Mouse (Mus musculus): ENCODE results near the gene Nhs. TPM values are rescaled to one million over a fixed set of nuclear protein-coding genes. Genes with fewer than 3 reads are reported as not detected.

Gene Nhs
- total and polyA plus RNA-seq, 2 experiments from 2014 or later: 0.26 to 0.34 TPM

DNA sequence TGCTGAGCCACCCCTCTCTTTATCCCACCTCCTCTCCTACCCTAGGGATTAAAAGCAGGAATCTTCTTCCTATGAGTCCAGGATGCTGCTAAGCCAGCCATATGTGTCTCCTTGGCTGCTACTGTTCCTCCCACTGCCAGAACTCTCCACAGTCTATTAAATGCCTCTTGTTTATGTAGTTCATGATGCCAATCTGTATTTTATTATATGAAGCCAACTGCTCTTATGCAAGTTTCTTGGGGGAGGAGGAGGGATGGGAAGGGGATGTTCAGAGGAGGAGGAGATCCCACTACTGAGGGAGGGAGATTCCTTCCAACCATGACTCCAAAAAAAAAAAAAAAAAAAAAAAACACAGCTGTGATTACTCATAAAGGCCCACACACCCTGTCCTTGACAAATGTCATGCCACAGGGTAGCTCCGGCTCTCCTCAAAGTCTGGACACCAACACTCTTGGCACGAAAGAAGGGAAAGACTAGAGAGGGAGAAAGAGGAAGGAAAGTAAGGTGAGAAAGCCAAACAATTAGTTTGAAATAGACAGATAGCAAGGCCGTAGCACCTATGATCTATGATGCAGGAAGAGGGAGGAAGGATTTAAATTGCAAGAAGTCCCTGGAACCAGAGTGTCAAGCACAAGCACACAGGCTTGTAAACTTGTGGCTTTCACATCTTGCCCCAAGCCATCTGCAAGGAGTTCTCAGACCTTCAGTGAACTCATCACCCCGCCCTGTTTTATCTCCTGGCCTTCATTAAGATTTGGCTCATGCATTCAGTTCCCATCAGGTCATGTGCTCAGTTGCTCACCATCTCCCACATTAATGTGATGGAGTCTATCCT is 74.3 kb downstream of the Nhs start:
- 73% methylated on average over 4 of the region's 4 CpGs for WGBS
- ATAC-seq (ENCODE audit: insufficient read depth, low read depth): no peak

DNA sequence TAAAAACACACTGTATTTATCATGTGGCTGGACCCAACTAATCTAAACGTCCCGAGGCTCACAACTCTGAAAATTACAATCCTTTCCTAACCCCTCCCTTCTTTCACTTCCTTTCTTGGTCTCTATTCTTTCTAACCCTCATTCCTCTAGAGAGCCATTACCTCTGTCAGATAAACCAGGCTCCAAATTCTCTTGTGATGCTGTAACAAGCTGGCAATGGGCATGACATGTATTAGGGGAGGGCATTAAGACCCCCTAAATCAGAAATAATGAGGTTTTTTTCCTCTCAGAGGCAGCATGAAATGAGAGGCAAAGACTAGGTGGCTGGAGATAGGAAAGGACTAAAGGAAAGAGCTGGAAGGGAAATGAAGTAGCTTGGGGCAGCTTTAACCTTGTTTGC is 96.4 kb downstream of the Nhs start:
- Histone ChIP-seq H3K27me3 (ENCODE audit: control insufficient read depth, insufficient read depth, low read length) (no peaks in the 10 kb centered on the region; the same call in 1 of the 2 replicates), H3K4me3 (ENCODE audit: low read depth, low read length) (no peak overlapping the region), H3K9me3 (replicated peaks; ENCODE audit: control insufficient read depth, low read length) (no peaks in the 10 kb centered on the region), H3K36me3 (replicated peaks; ENCODE audit: control insufficient read depth, insufficient read depth, low read length) (no peaks in the 10 kb centered on the region), H3K9ac (replicated peaks; ENCODE audit: low read depth, low read length) (no peak overlapping the region), H3K27ac (ENCODE audit: low read depth) (no peak overlapping the region), H3K4me1 (ENCODE audit: control insufficient read depth, insufficient read depth) (no peaks in the 10 kb centered on the region), H3K4me2 (ENCODE audit: low read depth, low read length) (no peak overlapping the region)
- ATAC-seq (ENCODE audit: insufficient read depth, low read depth): no peak
- no peak for DNase-seq (ENCODE audit: low spot score)
- no peak for TF ChIP-seq CTCF (IDR thresholded peaks at IDR 0.05; ENCODE audit: low read depth)
- TF ChIP-seq EP300 (IDR thresholded peaks at IDR 0.05; ENCODE audit: low read depth): no peak
- WGBS: 13% methylated on average over 2 of the region's 2 CpGs

More for the DNA sequence above, 74.3 kb downstream of the Nhs start:
- no peak overlapping the region for H3K9ac ChIP-seq (replicated peaks; ENCODE audit: low read depth, low read length)
- no peaks in the 10 kb centered on the region for H3K27me3 ChIP-seq (ENCODE audit: control insufficient read depth, insufficient read depth, low read length)
- no peak overlapping the region for H3K4me2 ChIP-seq (ENCODE audit: low read depth, low read length)
- H3K4me3 ChIP-seq (ENCODE audit: low read depth, low read length): no peak overlapping the region
- no peak for DNase-seq (ENCODE audit: low spot score)
- TF ChIP-seq CTCF (IDR thresholded peaks at IDR 0.05; ENCODE audit: low read depth): no peak
- no peak for TF ChIP-seq EP300 (IDR thresholded peaks at IDR 0.05; ENCODE audit: low read depth)
- no peaks in the 10 kb centered on the region for H3K36me3 ChIP-seq (replicated peaks; ENCODE audit: control insufficient read depth, insufficient read depth, low read length)
- no peak overlapping the region for H3K27ac ChIP-seq (ENCODE audit: low read depth)
- H3K9me3 ChIP-seq (replicated peaks; ENCODE audit: control insufficient read depth, low read length): no peaks in the 10 kb centered on the region
- H3K4me1 ChIP-seq (ENCODE audit: control insufficient read depth, insufficient read depth): no peaks in the 10 kb centered on the region

- Histone ChIP-seq H3K4me1 (ENCODE audit: control insufficient read depth, insufficient read depth) (no peaks in the 10 kb centered on the region), H3K27ac (ENCODE audit: low read depth) (no peak overlapping the region), H3K9me3 (replicated peaks; ENCODE audit: control insufficient read depth, low read length) (no peaks in the 10 kb centered on the region), H3K27me3 (ENCODE audit: control insufficient read depth, insufficient read depth, low read length) (no peaks in the 10 kb centered on the region), H3K36me3 (replicated peaks; ENCODE audit: control insufficient read depth, insufficient read depth, low read length) (no peaks in the 10 kb centered on the region), H3K4me3 (ENCODE audit: low read depth, low read length) (no peak overlapping the region), H3K9ac (replicated peaks; ENCODE audit: low read depth, low read length) (no peak overlapping the region), H3K4me2 (ENCODE audit: low read depth, low read length) (no peak overlapping the region)
- ATAC-seq (ENCODE audit: insufficient read depth, low read depth) (no peak), DNase-seq (ENCODE audit: low spot score) (no peak)
- TF ChIP-seq CTCF (IDR thresholded peaks at IDR 0.05; ENCODE audit: low read depth) (no peak), EP300 (IDR thresholded peaks at IDR 0.05; ENCODE audit: low read depth) (no peak)
- 74% methylated on average over 2 of the region's 2 CpGs for WGBS
These were observed 103.9 kb downstream of the Nhs start for GRCm38 (mm10) chrX:162055635-162056034.

DNA sequence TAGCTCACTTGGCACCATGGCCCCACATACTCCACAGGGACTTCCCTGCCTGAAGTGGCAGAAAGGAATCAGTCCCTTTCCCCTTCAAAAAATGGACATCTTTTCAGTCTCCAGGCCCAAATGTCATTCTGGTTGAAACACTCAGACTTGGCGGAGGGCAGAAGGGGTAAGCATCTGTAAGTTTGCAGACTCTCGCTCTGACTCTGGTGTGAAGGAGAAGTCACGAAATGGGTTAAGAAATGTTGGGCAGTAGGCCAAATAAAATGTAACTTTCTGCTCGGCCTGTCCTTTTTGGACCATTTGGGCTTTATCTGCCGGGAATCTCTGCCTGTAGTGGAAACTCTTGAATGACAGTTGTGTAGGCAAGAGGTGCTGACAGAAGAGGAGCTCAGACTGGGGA is 106.0 kb downstream of the Nhs start:
- H3K4me3 ChIP-seq (ENCODE audit: low read depth, low read length): no peak overlapping the region
- H3K9ac ChIP-seq (replicated peaks; ENCODE audit: low read depth, low read length): no peak overlapping the region
- no peaks in the 10 kb centered on the region for H3K27me3 ChIP-seq (ENCODE audit: control insufficient read depth, insufficient read depth, low read length)
- no peak for ATAC-seq (ENCODE audit: insufficient read depth, low read depth)
- H3K9me3 ChIP-seq (replicated peaks; ENCODE audit: control insufficient read depth, low read length): no peaks in the 10 kb centered on the region
- TF ChIP-seq EP300 (IDR thresholded peaks at IDR 0.05; ENCODE audit: low read depth): no peak
- TF ChIP-seq CTCF (IDR thresholded peaks at IDR 0.05; ENCODE audit: low read depth): no peak
- no peak overlapping the region for H3K4me2 ChIP-seq (ENCODE audit: low read depth, low read length)
- H3K4me1 ChIP-seq (ENCODE audit: control insufficient read depth, insufficient read depth): no peaks in the 10 kb centered on the region
- 54% methylated on average over 5 of the region's 5 CpGs for WGBS
- H3K27ac ChIP-seq (ENCODE audit: low read depth): no peak overlapping the region
- H3K36me3 ChIP-seq (replicated peaks; ENCODE audit: control insufficient read depth, insufficient read depth, low read length): no peaks in the 10 kb centered on the region
- DNase-seq (ENCODE audit: low spot score): no peak

DNA sequence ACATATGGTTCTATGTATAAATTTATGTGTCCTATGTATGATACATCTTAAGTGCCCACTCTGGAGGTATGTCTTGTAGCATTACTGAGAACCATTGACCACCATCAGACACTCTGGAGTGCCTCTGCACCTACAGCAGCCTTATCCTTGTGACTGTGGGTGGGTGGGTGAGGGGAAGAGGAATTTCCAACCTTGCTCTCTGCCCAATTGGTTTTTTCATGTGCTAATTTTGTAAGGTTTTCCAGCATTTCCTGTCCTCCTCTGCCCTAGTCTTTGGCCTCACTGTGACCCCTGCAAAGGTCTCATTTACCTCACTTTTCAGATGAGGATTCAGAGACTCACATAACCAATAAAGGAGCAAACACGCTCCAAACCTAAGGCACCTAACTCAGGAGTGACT is 107.0 kb downstream of the Nhs start:
- no peak for ATAC-seq (ENCODE audit: insufficient read depth, low read depth)
- Histone ChIP-seq H3K27ac (ENCODE audit: low read depth) (no peak overlapping the region), H3K4me2 (ENCODE audit: low read depth, low read length) (no peak overlapping the region), H3K27me3 (ENCODE audit: control insufficient read depth, insufficient read depth, low read length) (no peaks in the 10 kb centered on the region), H3K4me1 (ENCODE audit: control insufficient read depth, insufficient read depth) (no peaks in the 10 kb centered on the region), H3K36me3 (replicated peaks; ENCODE audit: control insufficient read depth, insufficient read depth, low read length) (no peaks in the 10 kb centered on the region), H3K4me3 (ENCODE audit: low read depth, low read length) (no peak overlapping the region), H3K9ac (replicated peaks; ENCODE audit: low read depth, low read length) (no peak overlapping the region), H3K9me3 (replicated peaks; ENCODE audit: control insufficient read depth, low read length) (no peaks in the 10 kb centered on the region)
- TF ChIP-seq EP300 (IDR thresholded peaks at IDR 0.05; ENCODE audit: low read depth) (no peak), CTCF (IDR thresholded peaks at IDR 0.05; ENCODE audit: low read depth) (no peak)
- WGBS: 88% methylated on average over 1 of the region's 1 CpGs
- DNase-seq (ENCODE audit: low spot score): no peak

DNA sequence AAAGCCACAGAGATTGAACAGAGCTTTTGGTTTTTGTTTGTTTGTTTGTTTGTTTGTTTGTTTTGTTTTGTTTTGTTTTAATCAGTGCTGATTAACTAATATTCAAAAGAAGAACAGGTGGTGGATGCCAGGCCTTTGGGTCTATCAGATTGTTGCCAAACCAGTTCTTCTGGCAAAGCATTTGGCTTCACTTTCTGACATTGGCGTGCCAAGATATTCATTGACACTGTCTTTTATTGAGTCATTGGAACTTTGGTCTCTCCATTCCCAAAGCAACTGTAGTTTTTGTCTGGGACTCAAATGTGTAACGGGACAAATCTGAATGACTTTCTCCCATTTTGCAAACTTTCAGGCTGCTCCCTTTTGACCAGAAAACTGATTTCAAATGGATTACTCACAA is 109.9 kb downstream of the Nhs start:
- no peak for TF ChIP-seq EP300 (IDR thresholded peaks at IDR 0.05; ENCODE audit: low read depth)
- TF ChIP-seq CTCF (IDR thresholded peaks at IDR 0.05; ENCODE audit: low read depth): no peak
- ATAC-seq (ENCODE audit: insufficient read depth, low read depth) (no peak), DNase-seq (ENCODE audit: low spot score) (no peak)
- Histone ChIP-seq H3K27me3 (ENCODE audit: control insufficient read depth, insufficient read depth, low read length) (no peaks in the 10 kb centered on the region; the same call in 1 of the 2 replicates), H3K36me3 (replicated peaks; ENCODE audit: control insufficient read depth, insufficient read depth, low read length) (no peaks in the 10 kb centered on the region), H3K27ac (ENCODE audit: low read depth) (no peak overlapping the region), H3K9ac (replicated peaks; ENCODE audit: low read depth, low read length) (no peak overlapping the region), H3K4me3 (ENCODE audit: low read depth, low read length) (no peak overlapping the region), H3K9me3 (replicated peaks; ENCODE audit: control insufficient read depth, low read length) (no peaks in the 10 kb centered on the region), H3K4me1 (ENCODE audit: control insufficient read depth, insufficient read depth) (no peaks in the 10 kb centered on the region), H3K4me2 (ENCODE audit: low read depth, low read length) (no peak overlapping the region)
- WGBS: 73% methylated on average over 2 of the region's 2 CpGs
